15 mouse cellular contexts compared by ENCODE assay signal in genomic region chr11:95476323-95476722, GRCm38 (mm10). TPM values are rescaled to one million over a fixed set of nuclear protein-coding genes. Genes with fewer than 3 reads are reported as not detected.
A peak's percentile ranks its signal among the peaks of the same experiment; 100 is the strongest.
DNase-seq lines count a peak whose midpoint lies in the region; ATAC-seq lines count a peak whose summit lies in the region.
"Had no signal": no experiment of that assay in that cellular context is flagged by ENCODE, and none has a peak within 500 bp of the region (broad histone marks: within the 10 kb centered on the region; RNA-seq: fewer than 3 reads in every experiment).

No protein-coding gene starts in this region.

- no peak overlapping the region for H3K27ac ChIP-seq in forebrain, embryonic 14.5 days (ENCODE audit: low read depth, low read length)
- H3K27ac ChIP-seq in forebrain, embryonic 13.5 days, result no peak overlapping the region
- H3K27ac ChIP-seq: liver, embryonic 13.5 days; midbrain, embryonic 12.5 days had no signal

- intact Hi-C loops in left cerebral cortex, postnatal 10 days (cut with DNase I), result loop anchor here (5.0 kb wide), 1 partner anchor 79 kb away; no protein-coding TSS in a partner anchor

- H3K4me2 ChIP-seq in forebrain, embryonic 14.5 days (ENCODE audit: low read length), result no peak overlapping the region
- no peak overlapping the region for H3K4me2 ChIP-seq in forebrain, embryonic 13.5 days
- H3K4me2 ChIP-seq: liver, embryonic 13.5 days; midbrain, embryonic 12.5 days had no signal

- DNase-seq in forebrain, embryonic 14.5 days (ENCODE audit: low spot score), result peak; percentile 37
- peak; percentile 95 for DNase-seq in brain, adult 2 months (ENCODE audit: low read depth, low spot score)
- DNase-seq in frontal cortex, postnatal 25 days (ENCODE audit: low spot score in 2 of 2), result peak; percentile 56 to 60
- DNase-seq in left cerebral cortex, postnatal 10 days (ENCODE audit: extremely low spot score in 1 of 2, low spot score in 2 of 2), result peak; percentile 37 to 78
- no peak for DNase-seq in urinary bladder, postnatal 36 days (ENCODE audit: low spot score in 2 of 2)
- DNase-seq in urinary bladder, postnatal 25 days (ENCODE audit: low spot score), result no peak
- DNase-seq in kidney, adult 8-10 months, result no peak
- DNase-seq: kidney, postnatal 25 days; liver, embryonic 13.5 days; thymus, postnatal 4 days had no signal

- H3K4me1 ChIP-seq in forebrain, embryonic 14.5 days (ENCODE audit: control insufficient read depth, insufficient read depth, low read length), result no peaks in the 10 kb centered on the region
- H3K4me1 ChIP-seq in forebrain, embryonic 13.5 days, result no peaks in the 10 kb centered on the region
- H3K4me1 ChIP-seq: liver, embryonic 13.5 days; midbrain, embryonic 12.5 days had no signal

- no peaks in the 10 kb centered on the region for H3K27me3 ChIP-seq in forebrain, embryonic 14.5 days (replicated peaks; ENCODE audit: control insufficient read depth, insufficient read depth, low read length)
- no peaks in the 10 kb centered on the region for H3K27me3 ChIP-seq in forebrain, embryonic 13.5 days
- H3K27me3 ChIP-seq: liver, embryonic 13.5 days; midbrain, embryonic 12.5 days had no signal

- ATAC-seq in forebrain, embryonic 14.5 days, result no peak
- ATAC-seq in forebrain, embryonic 13.5 days, result no peak
- ATAC-seq: hindbrain, embryonic 16.5 days had no signal

- H3K9ac ChIP-seq in forebrain, embryonic 14.5 days (ENCODE audit: low read length), result no peak overlapping the region
- no peak overlapping the region for H3K9ac ChIP-seq in forebrain, embryonic 13.5 days
- H3K9ac ChIP-seq: liver, embryonic 13.5 days; midbrain, embryonic 12.5 days had no signal

- H3K9me3 ChIP-seq in forebrain, embryonic 14.5 days (replicated peaks; ENCODE audit: control insufficient read depth, low read length), result no peaks in the 10 kb centered on the region
- H3K9me3 ChIP-seq in forebrain, embryonic 13.5 days (replicated peaks), result no peaks in the 10 kb centered on the region
- H3K9me3 ChIP-seq: liver, embryonic 13.5 days; midbrain, embryonic 12.5 days had no signal

- peaks cover 44% of the 10 kb centered on the region for H3K36me3 ChIP-seq in forebrain, embryonic 14.5 days (ENCODE audit: control insufficient read depth, insufficient read depth, low read length)
- H3K36me3 ChIP-seq in forebrain, embryonic 13.5 days (ENCODE audit: poor library complexity, severe bottlenecking), result peaks cover 49% of the 10 kb centered on the region

- H3K4me3 ChIP-seq in forebrain, embryonic 14.5 days (ENCODE audit: low read depth, low read length), result no peak overlapping the region
- H3K4me3 ChIP-seq in forebrain, embryonic 13.5 days, result no peak overlapping the region
- H3K4me3 ChIP-seq: erythroblast, embryonic 14.5 days; liver, embryonic 13.5 days; midbrain, embryonic 12.5 days had no signal

- 84% methylated on average over 7 of the region's 7 CpGs for WGBS in forebrain, embryonic 14.5 days
- 84% methylated on average over 7 of the region's 7 CpGs for WGBS in forebrain, embryonic 13.5 days

RNA-seq across cellular contexts. Expression of gene Nxph3, which starts 38.0 kb away (rescaled TPM):
- 7.8 and 10.3 TPM in 2 replicates for polyA plus RNA-seq in forebrain, embryonic 14.5 days (2014; fragmentation: Nextera tagmentation; extraction: Ambion mirVana)
- polyA plus RNA-seq in forebrain, embryonic 13.5 days (2015; fragmentation: Nextera tagmentation; extraction: Ambion mirVana), result 1.8 and 2.2 TPM in 2 replicates
- total RNA-seq in left cerebral cortex, postnatal 10 days (2021), result 10 to 100 TPM; 35.6 to 41.7 TPM
- total RNA-seq: neutrophil, adult 5-6 weeks had no signal
- polyA plus RNA-seq: erythroblast, embryonic 14.5 days had no signal

Comparison
In these comparisons a context has a peak if more than half of its experiments do, and no peak if none do; other contexts are left out.
1. DNase-seq: peak in forebrain, embryonic 14.5 days (single experiment), brain, adult 2 months (single experiment), frontal cortex, postnatal 25 days (2 of 2) and left cerebral cortex, postnatal 10 days (2 of 2); none in urinary bladder, postnatal 36 days (0 of 2), urinary bladder, postnatal 25 days (single experiment) and kidney, adult 8-10 months (0 of 2).